Mouse (Mus musculus): ENCODE results near the gene Olfr658. TPM values are rescaled to one million over a fixed set of nuclear protein-coding genes. Genes with fewer than 3 reads are reported as not detected.

Olfr658 gene
- polyA plus RNA-seq (2016; fragmentation: Nextera tagmentation; extraction: Ambion mirVana) = not detected in 2 replicates

- Histone ChIP-seq H3K4me1 (no peaks in the 10 kb centered on the region), H3K27ac (replicated peaks) (no peak within 1 kb of the TSS), H3K36me3 (replicated peaks) (no peaks in the 10 kb centered on the region), H3K4me3 (peak within 1 kb of the TSS; percentile 50), H3K9me3 (no peaks in the 10 kb centered on the region), H3K27me3 (replicated peaks; ENCODE audit: low read depth, poor library complexity, severe bottlenecking) (no peaks in the 10 kb centered on the region)
- peak; percentile 77 for DNase-seq (ENCODE audit: low spot score)
- WGBS = 26% methylated on average over 22 of the region's 22 CpGs
Observed at GRCm38 (mm10) chr7:104646841-104647482, at the start of gene Olfr658. Gene Olfr658 (minus strand): TSS chr7:104647305.

- H3K36me3 ChIP-seq (replicated peaks) = no peaks in the 10 kb centered on the region
- no peak within 1 kb of the TSS for H3K27ac ChIP-seq (replicated peaks)
- DNase-seq (ENCODE audit: low spot score) = no peak
- 88% methylated on average over 2 of the region's 2 CpGs for WGBS
- no peaks in the 10 kb centered on the region for H3K9me3 ChIP-seq
- no peak within 1 kb of the TSS for H3K4me3 ChIP-seq
- no peaks in the 10 kb centered on the region for H3K27me3 ChIP-seq (replicated peaks; ENCODE audit: low read depth, poor library complexity, severe bottlenecking)
- no peaks in the 10 kb centered on the region for H3K4me1 ChIP-seq
Observed at GRCm38 (mm10) chr7:104686201-104686600, 39.1 kb upstream of the Olfr658 start, which contains the start of gene Olfr661. Gene Olfr661 (plus strand): TSS chr7:104686501.

- Histone ChIP-seq H3K4me1 (no peaks in the 10 kb centered on the region), H3K36me3 (replicated peaks) (no peaks in the 10 kb centered on the region), H3K4me3 (no peak within 1 kb of the TSS), H3K9me3 (no peaks in the 10 kb centered on the region), H3K27me3 (replicated peaks; ENCODE audit: low read depth, poor library complexity, severe bottlenecking) (no peaks in the 10 kb centered on the region), H3K27ac (replicated peaks) (no peak within 1 kb of the TSS)
- no peak for DNase-seq (ENCODE audit: low spot score)
- WGBS = 88% methylated on average over 3 of the region's 3 CpGs
Observed at GRCm38 (mm10) chr7:104666453-104666852, 19.3 kb upstream of the Olfr658 start, which contains the start of gene Olfr659. Gene Olfr659 (plus strand): TSS chr7:104666753.

GRCm38 (mm10) chr7:104624494-104624893, 22.6 kb downstream of the Olfr658 start, which contains the start of gene Olfr657:
Gene Olfr657 (plus strand): TSS chr7:104624794.
- H3K27me3 ChIP-seq (replicated peaks; ENCODE audit: low read depth, poor library complexity, severe bottlenecking) = no peaks in the 10 kb centered on the region
- H3K4me1 ChIP-seq = no peaks in the 10 kb centered on the region
- DNase-seq (ENCODE audit: low spot score) = no peak
- no peaks in the 10 kb centered on the region for H3K36me3 ChIP-seq (replicated peaks)
- no peak within 1 kb of the TSS for H3K27ac ChIP-seq (replicated peaks)
- H3K9me3 ChIP-seq = no peaks in the 10 kb centered on the region
- no peak within 1 kb of the TSS for H3K4me3 ChIP-seq

- no peak within 1 kb of the TSS for H3K27ac ChIP-seq (replicated peaks)
- 83% methylated on average over 4 of the region's 4 CpGs for WGBS
- no peaks in the 10 kb centered on the region for H3K9me3 ChIP-seq
- no peaks in the 10 kb centered on the region for H3K4me1 ChIP-seq
- H3K4me3 ChIP-seq = no peak within 1 kb of the TSS
- DNase-seq (ENCODE audit: low spot score) = no peak
- no peaks in the 10 kb centered on the region for H3K36me3 ChIP-seq (replicated peaks)
- no peaks in the 10 kb centered on the region for H3K27me3 ChIP-seq (replicated peaks; ENCODE audit: low read depth, poor library complexity, severe bottlenecking)
Observed at GRCm38 (mm10) chr7:104613655-104614054, 33.5 kb downstream of the Olfr658 start, which contains the start of gene Olfr656. Gene Olfr656 (plus strand): TSS chr7:104613955.

GRCm38 (mm10) chr7:104604727-104605126, 42.4 kb downstream of the Olfr658 start:
- no peak for DNase-seq (ENCODE audit: low spot score)
- Histone ChIP-seq H3K36me3 (replicated peaks) (no peaks in the 10 kb centered on the region), H3K27ac (replicated peaks) (no peak overlapping the region), H3K4me3 (no peak overlapping the region), H3K4me1 (no peaks in the 10 kb centered on the region), H3K9me3 (no peaks in the 10 kb centered on the region), H3K27me3 (replicated peaks; ENCODE audit: low read depth, poor library complexity, severe bottlenecking) (no peaks in the 10 kb centered on the region)

- no peak overlapping the region for H3K27ac ChIP-seq (replicated peaks)
- H3K4me1 ChIP-seq = no peaks in the 10 kb centered on the region
- no peak overlapping the region for H3K4me3 ChIP-seq
- H3K36me3 ChIP-seq (replicated peaks) = no peaks in the 10 kb centered on the region
- WGBS = 4% methylated on average over 3 of the region's 3 CpGs
- peak; percentile 50 for DNase-seq (ENCODE audit: low spot score)
- no peaks in the 10 kb centered on the region for H3K9me3 ChIP-seq
- H3K27me3 ChIP-seq (replicated peaks; ENCODE audit: low read depth, poor library complexity, severe bottlenecking) = no peaks in the 10 kb centered on the region
Observed at GRCm38 (mm10) chr7:104603173-104603572, 43.9 kb downstream of the Olfr658 start.

- Histone ChIP-seq H3K9me3 (no peaks in the 10 kb centered on the region), H3K4me1 (no peaks in the 10 kb centered on the region), H3K27me3 (replicated peaks; ENCODE audit: low read depth, poor library complexity, severe bottlenecking) (no peaks in the 10 kb centered on the region), H3K4me3 (no peak within 1 kb of the TSS), H3K27ac (replicated peaks) (no peak within 1 kb of the TSS), H3K36me3 (replicated peaks) (no peaks in the 10 kb centered on the region)
- no peak for DNase-seq (ENCODE audit: low spot score)
- 94% methylated on average over 2 of the region's 2 CpGs for WGBS
Observed at GRCm38 (mm10) chr7:104601679-104602078, 45.4 kb downstream of the Olfr658 start, which contains the start of gene Olfr655. Gene Olfr655 (minus strand): TSS chr7:104601779.

Other genes starting within 250 kb of the Olfr658 start
- 0.22 TPM in 1 of 2 replicates, not detected in the other for gene Trim30c, start 246.5 kb downstream of the Olfr658 start, polyA plus RNA-seq (2016; fragmentation: Nextera tagmentation; extraction: Ambion mirVana)
- 0.45 and 0.52 TPM in 2 replicates for gene Trim30a, start 182.1 kb downstream of the Olfr658 start, polyA plus RNA-seq (2016; fragmentation: Nextera tagmentation; extraction: Ambion mirVana)
- gene Trim30d, start 139.5 kb downstream of the Olfr658 start, polyA plus RNA-seq (2016; fragmentation: Nextera tagmentation; extraction: Ambion mirVana) = not detected in 2 replicates
- gene Olfr651, start 97.2 kb downstream of the Olfr658 start, polyA plus RNA-seq (2016; fragmentation: Nextera tagmentation; extraction: Ambion mirVana) = not detected in 2 replicates
- 0.03 TPM in 1 of 2 replicates, not detected in the other for gene Olfr652, start 86.4 kb downstream of the Olfr658 start, polyA plus RNA-seq (2016; fragmentation: Nextera tagmentation; extraction: Ambion mirVana)
- gene Olfr653, start 70.0 kb downstream of the Olfr658 start, polyA plus RNA-seq (2016; fragmentation: Nextera tagmentation; extraction: Ambion mirVana) = not detected in 2 replicates
- gene Olfr654, start 60.3 kb downstream of the Olfr658 start, polyA plus RNA-seq (2016; fragmentation: Nextera tagmentation; extraction: Ambion mirVana) = not detected in 2 replicates
- gene Olfr655, start 45.5 kb downstream of the Olfr658 start, polyA plus RNA-seq (2016; fragmentation: Nextera tagmentation; extraction: Ambion mirVana) = not detected in 2 replicates
- not detected in 2 replicates for gene Olfr656, start 33.4 kb downstream of the Olfr658 start, polyA plus RNA-seq (2016; fragmentation: Nextera tagmentation; extraction: Ambion mirVana)
- not detected in 2 replicates for gene Olfr657, start 22.5 kb downstream of the Olfr658 start, polyA plus RNA-seq (2016; fragmentation: Nextera tagmentation; extraction: Ambion mirVana)
- not detected in 2 replicates for gene Olfr659, start 19.4 kb upstream of the Olfr658 start, polyA plus RNA-seq (2016; fragmentation: Nextera tagmentation; extraction: Ambion mirVana)
- gene Olfr661, start 39.2 kb upstream of the Olfr658 start, polyA plus RNA-seq (2016; fragmentation: Nextera tagmentation; extraction: Ambion mirVana) = not detected in 2 replicates
- not detected in 2 replicates for gene Usp17le, start 130.2 kb upstream of the Olfr658 start, polyA plus RNA-seq (2016; fragmentation: Nextera tagmentation; extraction: Ambion mirVana)
- not detected in 2 replicates for gene Usp17lb, start 195.3 kb upstream of the Olfr658 start, polyA plus RNA-seq (2016; fragmentation: Nextera tagmentation; extraction: Ambion mirVana)
- gene Usp17la, start 209.7 kb upstream of the Olfr658 start, polyA plus RNA-seq (2016; fragmentation: Nextera tagmentation; extraction: Ambion mirVana) = not detected in 2 replicates
- gene Olfr665, start 230.7 kb upstream of the Olfr658 start, polyA plus RNA-seq (2016; fragmentation: Nextera tagmentation; extraction: Ambion mirVana) = not detected in 2 replicates
- not detected in 2 replicates for gene Olfr666, start 248.6 kb upstream of the Olfr658 start, polyA plus RNA-seq (2016; fragmentation: Nextera tagmentation; extraction: Ambion mirVana)